17 mouse cellular contexts compared by ENCODE assay signal in the genomic region with DNA sequence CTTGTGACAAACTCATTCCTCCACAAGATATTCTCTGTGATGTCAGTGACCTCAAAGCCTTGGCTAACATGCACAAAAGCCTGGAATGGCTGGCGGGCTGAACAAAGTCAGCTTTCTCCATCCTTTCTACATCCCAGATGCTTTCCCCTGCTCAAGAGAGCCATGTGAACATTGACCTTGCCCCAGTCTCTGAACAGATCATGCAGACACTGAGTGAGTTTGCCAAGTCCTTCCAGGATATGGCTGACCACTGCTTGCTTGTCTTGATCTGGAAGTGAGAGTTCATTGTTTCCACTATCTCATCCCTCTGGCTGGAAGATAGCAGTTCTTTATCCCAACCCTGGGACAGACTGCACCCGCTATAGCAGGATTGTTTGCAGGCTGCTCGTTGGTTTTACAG.
DNase-seq lines count a peak whose midpoint lies in the region; ATAC-seq and TF ChIP-seq lines count a peak whose summit lies in the region.
"Had no signal": no experiment of that assay in that cellular context is flagged by ENCODE, and none has a peak within 500 bp of the region (broad histone marks: within the 10 kb centered on the region; RNA-seq: fewer than 3 reads in every experiment).

No protein-coding gene starts in this region.

- TF ChIP-seq CTCF in lung, adult 2 months (IDR thresholded peaks at IDR 0.05; ENCODE audit: insufficient read depth, low read length), result no peak

- H3K27me3 ChIP-seq in heart, embryonic 12.5 days (replicated peaks), result no peaks in the 10 kb centered on the region
- H3K27me3 ChIP-seq: embryonic facial prominence, embryonic 15.5 days; forebrain, embryonic 15.5 days; hindbrain, embryonic 13.5 days had no signal

- H3K27ac ChIP-seq in heart, embryonic 12.5 days (ENCODE audit: poor library complexity, severe bottlenecking), result no peak overlapping the region
- H3K27ac ChIP-seq: embryonic facial prominence, embryonic 15.5 days; forebrain, embryonic 15.5 days; hindbrain, embryonic 13.5 days; hindbrain, postnatal 0 days had no signal

- H3K4me1 ChIP-seq in heart, embryonic 12.5 days (replicated peaks), result no peaks in the 10 kb centered on the region
- no peaks in the 10 kb centered on the region for H3K4me1 ChIP-seq in lung, adult 2 months (ENCODE audit: control insufficient read depth, insufficient read depth, low read length)
- H3K4me1 ChIP-seq: embryonic facial prominence, embryonic 15.5 days; forebrain, embryonic 15.5 days; hindbrain, embryonic 13.5 days had no signal

- WGBS in heart, embryonic 12.5 days, result 61% methylated on average over 3 of the region's 3 CpGs
- 84% methylated on average over 3 of the region's 3 CpGs for WGBS in lung, adult 2 months

- ATAC-seq in heart, embryonic 12.5 days (ENCODE audit: insufficient number of reproducible peaks, low FRiP score), result peak; percentile 63; the same call in 1 of the 2 replicates
- ATAC-seq: forebrain, embryonic 15.5 days; hindbrain, postnatal 0 days had no signal

- H3K4me2 ChIP-seq in heart, embryonic 12.5 days, result no peak overlapping the region
- H3K4me2 ChIP-seq: embryonic facial prominence, embryonic 15.5 days; forebrain, embryonic 15.5 days; hindbrain, embryonic 13.5 days had no signal

- no peak overlapping the region for H3K4me3 ChIP-seq in heart, embryonic 12.5 days
- H3K4me3 ChIP-seq in lung, adult 2 months (replicated peaks; ENCODE audit: extremely low read depth, low read depth, low read length), result no peak overlapping the region
- H3K4me3 ChIP-seq: embryonic facial prominence, embryonic 15.5 days; erythroblast, embryonic 14.5 days; forebrain, embryonic 15.5 days; hindbrain, embryonic 13.5 days had no signal

- H3K36me3 ChIP-seq in heart, embryonic 12.5 days, result no peaks in the 10 kb centered on the region
- H3K36me3 ChIP-seq: embryonic facial prominence, embryonic 15.5 days; forebrain, embryonic 15.5 days; hindbrain, embryonic 13.5 days had no signal

- no peak for TF ChIP-seq POLR2A in lung, adult 2 months (IDR thresholded peaks at IDR 0.05; ENCODE audit: borderline replicate concordance, extremely low read depth, low read depth, low read length)

- DNase-seq in heart, postnatal 36 days, result no peak
- peak; percentile 27 for DNase-seq in lung, postnatal 10 days
- DNase-seq in lung, adult 2 months, result no peak
- DNase-seq in 3T3-L1 (ENCODE audit: low read depth, low spot score), result peak; percentile 25
- DNase-seq in fibroblast of lung, adult 2 months (ENCODE audit: low read depth), result peak; percentile 18
- no peak for DNase-seq in spleen, postnatal 4 days (ENCODE audit: low spot score in 2 of 2)
- DNase-seq: adrenal gland, adult 8-10 months; cerebellum, adult 2 months; cerebellum, postnatal 10 days; gastrocnemius, postnatal 36 days; heart, adult 18-20 months had no signal

- H3K9ac ChIP-seq in heart, embryonic 12.5 days, result no peak overlapping the region
- H3K9ac ChIP-seq: embryonic facial prominence, embryonic 15.5 days; forebrain, embryonic 15.5 days; hindbrain, embryonic 13.5 days had no signal

- no peaks in the 10 kb centered on the region for H3K9me3 ChIP-seq in heart, embryonic 12.5 days (replicated peaks)
- H3K9me3 ChIP-seq: embryonic facial prominence, embryonic 15.5 days; forebrain, embryonic 15.5 days; hindbrain, embryonic 13.5 days had no signal

- intact Hi-C loops in heart, postnatal 36 days (cut with DNase I), result no loop called here

Comparison
In these comparisons a context has a peak if more than half of its experiments do, and no peak if none do; other contexts are left out.
1. DNase-seq: peak in lung, postnatal 10 days (single experiment), 3T3-L1 (single experiment) and fibroblast of lung, adult 2 months (single experiment); none in heart, postnatal 36 days (0 of 2), lung, adult 2 months (single experiment) and spleen, postnatal 4 days (0 of 2).